Mouse (Mus musculus): ENCODE results near the gene Tex33.
"Not testable (repeated sequence)": the region's sequence is repeated elsewhere in the genome, so short reads cannot be mapped to it uniquely, and the experiment has no call there.

Gene Tex33

DNA sequence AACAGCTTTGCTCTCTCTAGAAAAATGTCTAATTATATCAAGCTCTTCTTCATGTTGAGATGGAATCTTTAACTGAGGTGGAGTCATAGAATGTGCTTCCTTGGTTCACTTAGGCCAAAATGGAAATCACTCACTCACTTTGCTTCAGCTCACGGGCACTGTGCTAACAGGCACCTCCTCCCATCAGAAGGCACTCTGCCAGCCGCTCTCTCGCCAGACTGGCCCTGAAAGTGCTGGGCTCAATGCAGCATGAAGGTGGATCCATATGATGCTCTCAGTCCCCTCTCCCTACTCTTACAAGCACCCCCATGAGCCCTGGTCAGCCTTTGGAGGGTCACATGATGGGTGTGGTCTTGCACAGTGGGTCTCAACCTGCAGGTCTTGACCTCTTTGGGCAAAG, 21.5 kb downstream of the Tex33 start:
- DNase-seq (ENCODE audit: low spot score) = no peak

GRCm38 (mm10) chr15:78372796-78373195, 22.9 kb downstream of the Tex33 start:
- DNase-seq (ENCODE audit: low spot score) = no peak

- no peak for DNase-seq (ENCODE audit: low spot score)
Measured at GRCm38 (mm10) chr15:78369641-78370040, 26.1 kb downstream of the Tex33 start.

DNA sequence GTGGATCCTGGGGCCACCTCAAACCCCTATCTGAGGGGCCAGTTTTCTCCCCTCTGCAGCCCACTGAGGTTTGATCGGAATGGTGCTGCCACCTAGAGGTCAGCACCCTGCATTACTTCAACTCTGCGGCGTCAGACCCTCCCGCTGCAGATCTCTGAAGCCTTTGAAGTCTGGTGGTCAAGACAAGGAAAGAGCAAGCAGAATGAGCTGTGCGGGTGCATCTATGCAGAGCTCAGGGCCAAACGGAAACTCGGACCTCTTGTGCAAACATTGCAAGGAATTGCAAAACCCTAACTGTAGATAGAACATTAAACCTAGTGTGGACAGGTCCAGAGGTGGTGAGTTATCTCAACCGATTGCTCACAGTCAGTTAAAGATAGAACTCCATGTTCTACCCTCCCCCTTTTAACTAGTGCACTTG, 26.8 kb downstream of the Tex33 start:
- peak; percentile 25 for DNase-seq (ENCODE audit: low spot score)

- DNase-seq (ENCODE audit: low spot score) = no peak
Measured at GRCm38 (mm10) chr15:78367811-78368210, 27.9 kb downstream of the Tex33 start.

DNA sequence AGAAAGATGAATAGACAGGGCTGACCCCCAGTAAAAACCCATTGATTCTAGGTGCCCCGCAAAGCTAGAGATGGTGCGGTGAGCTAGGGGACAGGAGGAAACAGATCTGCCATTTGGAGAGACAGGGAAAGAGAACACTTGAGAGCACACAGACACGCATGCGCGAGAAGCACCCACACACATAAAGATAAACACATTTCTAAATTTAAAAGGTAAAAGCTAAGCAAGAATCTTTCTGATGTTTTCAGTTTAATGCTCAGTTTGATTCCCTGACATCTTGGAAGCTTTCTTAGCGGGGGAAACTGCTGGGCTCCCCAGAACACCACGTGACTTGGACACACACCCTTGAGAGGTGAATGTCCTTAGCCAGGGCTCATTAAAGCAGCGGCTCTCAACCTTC, 28.8 kb downstream of the Tex33 start:
- no peak for DNase-seq (ENCODE audit: low spot score)

GRCm38 (mm10) chr15:78365916-78366315, 29.8 kb downstream of the Tex33 start:
- DNase-seq (ENCODE audit: low spot score) = no peak

DNA sequence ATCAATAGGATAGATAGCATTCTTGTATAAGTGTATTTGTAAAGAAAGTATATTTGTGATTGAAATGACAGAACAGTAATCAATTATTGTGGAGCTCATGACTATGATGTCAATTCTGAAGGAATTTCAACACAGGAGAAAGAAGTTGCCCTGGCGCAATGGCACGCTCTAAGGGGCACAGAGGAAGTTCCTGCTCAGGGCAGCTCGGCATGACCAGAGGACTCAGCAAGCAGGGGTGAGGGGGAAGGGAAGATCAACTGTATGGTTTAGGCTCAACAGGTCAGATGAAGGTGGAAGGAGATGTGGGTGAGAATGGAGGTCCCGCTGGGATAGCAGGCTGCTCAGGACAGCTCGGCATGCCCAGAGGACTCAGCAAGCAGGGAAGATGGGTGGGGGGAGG, 40.2 kb downstream of the Tex33 start:
- DNase-seq (ENCODE audit: low spot score) = no peak

GRCm38 (mm10) chr15:78354958-78355357, 40.8 kb downstream of the Tex33 start:
- DNase-seq (ENCODE audit: low spot score) = peak; percentile 51

DNA sequence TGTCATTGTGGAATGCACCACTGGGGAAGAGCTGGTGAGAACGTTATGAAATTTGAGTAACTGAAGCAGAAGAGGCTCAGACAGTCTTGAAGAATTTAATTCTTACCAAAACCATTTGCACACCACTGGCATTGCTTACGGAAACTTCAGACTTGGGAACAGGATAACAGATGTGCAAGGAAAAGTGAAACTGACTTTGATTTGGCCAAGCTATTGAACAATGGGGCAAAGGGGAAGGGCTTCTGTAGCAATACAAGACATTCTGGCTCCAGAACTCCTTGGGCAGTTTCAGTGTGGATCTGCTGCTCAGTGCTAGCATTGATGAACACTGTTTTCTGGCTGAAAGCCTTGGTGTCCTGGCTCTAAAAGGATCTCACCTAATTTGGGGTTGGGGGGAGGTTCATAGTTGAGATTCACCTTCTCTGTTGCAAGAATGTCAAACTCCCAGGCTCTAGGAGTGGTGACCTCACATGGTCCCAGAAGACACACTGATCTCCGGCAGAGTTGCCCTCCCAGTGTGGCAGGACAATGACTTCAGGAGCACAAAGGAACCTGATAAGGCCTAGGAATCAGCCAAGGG, 44.0 kb downstream of the Tex33 start:
- DNase-seq (ENCODE audit: low spot score) = no peak

- no peak for DNase-seq (ENCODE audit: low spot score)
Measured at GRCm38 (mm10) chr15:78344567-78344966, 51.1 kb downstream of the Tex33 start.

DNA sequence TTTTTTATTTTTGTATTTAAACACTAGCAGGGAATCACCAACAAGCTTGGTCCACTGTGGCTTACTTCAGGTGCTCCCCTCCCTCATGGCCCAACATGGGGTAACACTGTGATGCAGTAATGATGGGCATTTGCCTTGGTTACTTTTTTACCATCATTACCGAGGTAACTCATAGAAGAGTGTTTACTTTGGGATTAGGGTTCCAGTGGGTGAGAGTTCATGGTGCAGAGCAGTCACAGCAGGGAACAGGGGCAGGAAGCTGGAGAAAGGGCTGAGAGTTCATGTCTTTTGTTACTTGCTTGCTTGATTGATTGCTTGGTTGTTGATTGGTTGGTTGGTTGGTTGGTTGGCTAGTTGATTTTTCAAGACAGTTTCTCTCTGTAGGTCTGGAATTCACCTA, 52.0 kb downstream of the Tex33 start:
- DNase-seq (ENCODE audit: low spot score) = no peak

GRCm38 (mm10) chr15:78340919-78341318, 54.8 kb downstream of the Tex33 start:
- not testable (repeated sequence) for DNase-seq (ENCODE audit: low spot score)

DNA sequence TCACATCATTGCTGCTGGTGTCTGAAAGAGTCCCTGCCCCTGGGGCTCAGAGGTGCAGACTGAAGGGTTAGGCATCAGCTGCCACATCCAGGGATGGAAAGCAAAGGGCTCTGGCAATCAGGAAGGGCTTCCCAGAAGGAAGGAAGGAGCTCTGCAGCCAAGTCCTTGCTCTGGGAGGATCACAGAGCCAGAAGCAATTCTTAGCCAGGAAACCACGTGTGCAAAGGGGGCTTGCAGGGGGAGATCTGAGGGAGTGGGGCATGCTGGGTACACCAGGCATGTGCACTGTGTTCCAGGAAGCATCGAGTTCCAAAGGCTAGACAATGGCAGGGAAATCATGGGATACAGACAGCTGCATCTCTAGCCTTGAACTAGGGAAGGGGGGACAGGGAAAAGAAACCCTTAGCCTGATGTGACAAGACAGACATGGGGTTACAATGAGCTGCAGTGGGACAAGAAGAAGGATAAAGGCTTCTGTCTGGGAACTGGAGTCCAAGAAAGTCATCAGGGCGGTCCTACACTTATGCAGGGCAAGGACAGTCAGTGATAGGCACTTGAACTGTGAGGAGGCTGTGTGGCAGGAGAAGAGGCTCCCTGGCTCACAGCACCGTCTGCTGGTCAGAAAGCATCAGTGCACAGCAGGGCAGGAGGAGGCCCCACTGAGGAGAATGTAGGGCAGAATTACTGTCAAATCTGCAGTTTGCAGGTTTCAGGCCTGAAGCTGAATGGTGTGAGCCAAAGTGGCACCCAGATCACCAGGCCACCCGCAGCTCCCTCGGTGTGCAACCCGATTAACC, 55.9 kb downstream of the Tex33 start:
- DNase-seq (ENCODE audit: low spot score) = peak; percentile 48

DNA sequence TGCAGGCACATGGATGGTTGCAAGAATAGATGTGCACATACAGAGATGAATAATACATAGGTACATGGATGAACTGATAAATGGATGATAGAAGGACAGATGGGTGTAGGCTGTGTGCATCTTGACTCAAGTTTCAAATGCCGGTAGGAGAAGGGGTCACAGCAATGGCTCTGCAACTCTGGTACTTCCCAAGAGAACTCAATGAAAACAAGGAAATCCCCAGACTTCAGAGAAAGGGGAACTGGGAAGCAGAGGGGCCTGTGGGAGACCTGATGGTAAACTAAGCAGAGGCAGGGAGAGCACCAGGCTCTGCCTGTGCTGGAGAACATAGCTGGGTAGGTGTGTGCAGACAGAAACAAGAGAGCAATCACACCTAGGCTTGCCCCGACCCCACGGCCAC, 61.3 kb downstream of the Tex33 start:
- no peak for DNase-seq (ENCODE audit: low spot score)

- DNase-seq (ENCODE audit: low spot score) = no peak
Measured at GRCm38 (mm10) chr15:78332981-78333380, 62.7 kb downstream of the Tex33 start.

- DNase-seq (ENCODE audit: low spot score) = no peak
Measured at GRCm38 (mm10) chr15:78331523-78332340, 64.0 kb downstream of the Tex33 start.

DNA sequence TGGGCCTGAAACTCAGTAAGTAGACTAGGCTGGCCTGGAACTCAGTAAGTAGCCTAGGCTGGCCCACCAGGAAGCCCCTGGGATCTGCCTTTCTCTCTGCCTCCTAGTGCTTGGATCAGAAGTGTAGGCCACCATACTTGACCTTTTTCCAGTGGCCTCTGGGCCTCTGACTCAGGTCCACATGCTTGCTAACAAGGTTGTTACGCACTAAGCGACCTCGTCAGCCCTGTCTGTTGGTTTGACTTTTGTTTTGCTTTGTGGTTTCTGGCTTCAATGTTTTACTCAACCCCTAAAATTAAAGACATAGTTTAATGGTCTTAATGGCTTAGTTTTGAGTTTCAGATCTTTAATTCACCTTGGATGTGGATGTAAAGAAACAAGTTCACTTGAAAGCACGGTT, 65.0 kb downstream of the Tex33 start:
- DNase-seq (ENCODE audit: low spot score) = no peak

DNA sequence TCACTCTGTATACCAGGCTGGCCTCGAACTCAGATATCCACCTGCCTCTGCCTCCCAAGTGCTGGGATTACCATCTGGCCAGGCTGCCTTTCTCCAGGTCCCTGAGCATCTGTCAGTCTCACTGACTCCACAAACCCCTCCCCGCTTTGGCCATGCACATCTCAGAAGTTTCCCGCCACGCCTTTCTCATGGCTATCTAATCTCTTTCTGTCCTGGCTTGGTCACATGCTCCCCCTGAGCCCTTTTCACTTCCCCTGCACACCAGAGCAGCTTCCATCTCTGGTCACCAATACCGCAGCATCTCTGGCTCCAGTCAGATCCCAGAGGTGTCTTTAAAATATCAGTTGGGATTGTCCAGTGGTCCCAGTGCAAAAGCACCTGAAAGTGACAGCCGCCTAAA, 65.7 kb downstream of the Tex33 start:
- not testable (repeated sequence) for DNase-seq (ENCODE audit: low spot score)

- no peak for DNase-seq (ENCODE audit: low spot score)
Measured at GRCm38 (mm10) chr15:78328520-78329097, 67.1 kb downstream of the Tex33 start.
